Mouse (Mus musculus) embryonic facial prominence, embryonic 14.5 days (tissue): ENCODE measurements at regions not wholly inside any gene's neighbourhood (a gene's known extent, or its start where the extent isn't known, plus 50 kb on each side); places are given as distances from the start of the nearest gene placed in this dataset.
A peak's percentile ranks its signal among the peaks of the same experiment; 100 is the strongest.

ENCODE experiments used
- ATAC-seq: fragments of 200-750 bp; cut with Nextera tagmentation; 2 replicates; pipeline ENCODE4 v1.8.0; 2017; ENCODE audit warnings: low read depth, moderate number of reproducible peaks, moderate TSS enrichment
- DNase-seq: peaks from one replicate; pipeline ENCODE4 v3.0.0-alpha.2; 2015; ENCODE audit warnings: low spot score
- H3K27ac ChIP-seq: fragments of 300-500 bp; sonication (generic); replicated peaks from 2 replicates; pipeline ENCODE4 v1.5.1; 2014; ENCODE audit warnings: low read depth, mild to moderate bottlenecking, low read length, moderate library complexity
- H3K27me3 ChIP-seq: fragments of 300-500 bp; sonication (generic); replicated peaks from 2 replicates; pipeline ENCODE4 v1.6.1; 2014; ENCODE audit warnings: low read length; ENCODE audit not compliant: control insufficient read depth, insufficient read depth
- H3K36me3 ChIP-seq: fragments of 300-500 bp; sonication (generic); 2 replicates; pipeline ENCODE4 v1.6.1; 2014; ENCODE audit warnings: low read length, mixed read lengths; ENCODE audit not compliant: control insufficient read depth, insufficient read depth
- H3K4me1 ChIP-seq: fragments of 300-500 bp; sonication (generic); 2 replicates; pipeline ENCODE4 v1.6.1; 2014; ENCODE audit warnings: antibody characterized with exemption, low read length; ENCODE audit not compliant: control insufficient read depth, insufficient read depth
- H3K4me2 ChIP-seq: fragments of 300-500 bp; sonication (generic); 2 replicates; pipeline ENCODE4 v1.6.1; 2014; ENCODE audit warnings: low read depth, mild to moderate bottlenecking, low read length, moderate library complexity, mixed read lengths
- H3K4me3 ChIP-seq: fragments of 300-500 bp; sonication (generic); 2 replicates; pipeline ENCODE4 v1.5.1; 2014; ENCODE audit warnings: low read depth, mild to moderate bottlenecking, low read length
- H3K9ac ChIP-seq: fragments of 300-500 bp; sonication (generic); 2 replicates; pipeline ENCODE4 v1.6.1; 2014; ENCODE audit warnings: low read depth, mild to moderate bottlenecking, low read length, moderate library complexity, mixed read lengths
- H3K9me3 ChIP-seq: fragments of 300-500 bp; sonication (generic); 2 replicates; pipeline ENCODE4 v1.6.1; 2016; ENCODE audit warnings: low read length; ENCODE audit not compliant: control insufficient read depth
- WGBS: fragments of 180-500 bp; shearing (Covaris S2); extraction: QIAGEN DNeasy Blood & Tissue Kit; methylation state at CpG from one replicate; pipeline ENCODE4 v1.1.7; 2014; 5-methylcytosine and 5-hydroxymethylcytosine counted together

DNA sequence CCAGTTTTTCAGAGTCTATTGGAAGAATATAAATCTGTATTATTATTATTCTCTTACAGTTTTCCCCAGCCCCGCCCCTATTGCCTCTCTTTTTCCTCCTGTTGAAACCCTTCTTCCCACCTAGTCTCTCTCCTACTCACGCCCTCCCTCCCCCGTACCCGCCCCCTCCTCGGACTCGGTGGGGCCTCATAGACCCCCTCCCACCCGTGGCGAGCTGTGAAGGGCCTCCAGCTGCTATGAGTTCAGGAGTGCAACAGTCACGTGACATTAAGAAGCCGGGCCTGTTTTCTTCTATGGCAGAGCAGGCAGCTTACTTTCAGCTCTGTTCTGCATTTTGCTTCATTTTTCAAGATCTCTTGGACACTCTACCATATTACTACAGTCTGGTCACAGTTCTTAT, 139.8 kb downstream of the Icos start:
- Histone ChIP-seq H3K9me3 (no peaks in the 10 kb centered on the region), H3K9ac (no peak overlapping the region), H3K4me2 (no peak overlapping the region), H3K36me3 (no peaks in the 10 kb centered on the region), H3K27ac (no peak overlapping the region), H3K27me3 (no peaks in the 10 kb centered on the region), H3K4me1 (no peaks in the 10 kb centered on the region), H3K4me3 (no peak overlapping the region)
- DNase-seq (no peak), ATAC-seq (no peak)
- 32% methylated on average over 10 of the region's 10 CpGs for WGBS

DNA sequence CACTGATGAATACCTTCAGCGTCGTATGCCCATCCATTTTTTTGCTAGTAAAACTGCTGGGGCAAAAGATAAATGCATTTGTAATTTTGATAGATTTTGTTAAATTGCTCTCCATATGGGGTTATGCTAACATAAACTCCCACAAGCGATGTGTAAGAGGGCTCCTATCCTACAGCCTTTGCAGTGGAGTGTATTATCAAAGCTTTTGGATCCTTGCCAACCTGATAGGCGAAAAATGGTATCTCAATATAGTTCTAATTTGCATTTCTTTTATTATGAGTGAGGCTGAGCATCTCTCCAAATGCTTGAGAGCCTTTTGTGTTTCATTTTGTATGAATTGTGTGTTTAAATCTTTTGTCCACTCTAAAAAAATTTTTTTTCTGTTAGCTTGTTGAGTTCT, 140.3 kb downstream of the Icos start:
- no peak for DNase-seq
- no peaks in the 10 kb centered on the region for H3K27me3 ChIP-seq
- 74% methylated on average over 4 of the region's 4 CpGs for WGBS

DNA sequence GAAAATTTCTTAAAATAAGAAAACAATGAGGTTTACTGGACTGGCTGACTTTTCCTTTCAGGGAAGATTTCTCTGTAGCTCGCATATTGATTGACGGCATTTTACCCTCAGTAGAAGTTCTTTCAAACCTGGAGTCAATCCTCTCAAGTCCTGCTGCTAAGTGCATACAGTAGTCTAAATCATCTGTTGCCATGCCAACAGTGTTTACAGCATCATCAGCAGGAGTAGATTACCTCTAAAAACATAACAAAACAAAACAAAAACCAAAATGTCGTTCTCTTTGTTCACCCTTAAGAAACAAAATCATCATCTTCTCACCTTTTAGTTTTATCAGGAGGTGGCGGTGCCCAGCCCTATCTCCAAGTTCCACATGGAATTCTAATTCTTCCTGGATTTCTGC, 143.8 kb downstream of the Icos start:
- 67% methylated on average over 4 of the region's 4 CpGs for WGBS

More for the DNA sequence above, 140.3 kb downstream of the Icos start:
- Histone ChIP-seq H3K9ac (no peak overlapping the region), H3K4me1 (no peaks in the 10 kb centered on the region), H3K4me3 (no peak overlapping the region), H3K36me3 (no peaks in the 10 kb centered on the region), H3K9me3 (no peaks in the 10 kb centered on the region), H3K27ac (no peak overlapping the region), H3K4me2 (no peak overlapping the region)
- no peak for ATAC-seq

DNA sequence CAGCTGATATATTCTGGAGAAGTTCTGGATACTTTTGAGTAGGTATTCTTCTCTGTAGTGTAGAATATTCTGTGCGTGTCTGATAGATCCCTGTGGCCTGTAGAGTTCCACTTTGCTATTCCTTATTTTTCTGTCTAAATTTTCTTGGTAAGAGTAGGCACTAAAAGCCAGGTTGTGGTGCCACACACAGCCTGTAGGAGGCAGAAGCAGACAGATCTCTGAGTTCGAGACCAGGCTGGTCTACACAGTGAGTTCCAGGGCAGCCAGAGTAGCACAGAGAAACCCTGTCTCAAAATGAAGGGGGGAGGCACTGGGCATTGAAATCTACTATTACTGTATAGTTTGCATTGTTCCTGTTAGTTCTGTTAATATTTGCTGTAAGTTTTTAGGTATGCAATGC, 147.4 kb downstream of the Icos start:
- Histone ChIP-seq H3K4me1 (no peaks in the 10 kb centered on the region), H3K9me3 (no peaks in the 10 kb centered on the region), H3K9ac (no peak overlapping the region), H3K27me3 (no peaks in the 10 kb centered on the region), H3K4me3 (no peak overlapping the region), H3K4me2 (no peak overlapping the region), H3K36me3 (no peaks in the 10 kb centered on the region), H3K27ac (no peak overlapping the region)
- no peak for ATAC-seq
- WGBS = 86% methylated on average over 2 of the region's 2 CpGs
- DNase-seq = no peak

More for the DNA sequence above, 143.8 kb downstream of the Icos start:
- ATAC-seq (no peak), DNase-seq (no peak)
- H3K36me3 ChIP-seq = no peaks in the 10 kb centered on the region
- no peaks in the 10 kb centered on the region for H3K9me3 ChIP-seq
- H3K27ac ChIP-seq = no peak overlapping the region
- no peak overlapping the region for H3K4me3 ChIP-seq
- no peak overlapping the region for H3K9ac ChIP-seq
- H3K4me2 ChIP-seq = no peak overlapping the region
- H3K27me3 ChIP-seq = no peaks in the 10 kb centered on the region
- no peaks in the 10 kb centered on the region for H3K4me1 ChIP-seq

DNA sequence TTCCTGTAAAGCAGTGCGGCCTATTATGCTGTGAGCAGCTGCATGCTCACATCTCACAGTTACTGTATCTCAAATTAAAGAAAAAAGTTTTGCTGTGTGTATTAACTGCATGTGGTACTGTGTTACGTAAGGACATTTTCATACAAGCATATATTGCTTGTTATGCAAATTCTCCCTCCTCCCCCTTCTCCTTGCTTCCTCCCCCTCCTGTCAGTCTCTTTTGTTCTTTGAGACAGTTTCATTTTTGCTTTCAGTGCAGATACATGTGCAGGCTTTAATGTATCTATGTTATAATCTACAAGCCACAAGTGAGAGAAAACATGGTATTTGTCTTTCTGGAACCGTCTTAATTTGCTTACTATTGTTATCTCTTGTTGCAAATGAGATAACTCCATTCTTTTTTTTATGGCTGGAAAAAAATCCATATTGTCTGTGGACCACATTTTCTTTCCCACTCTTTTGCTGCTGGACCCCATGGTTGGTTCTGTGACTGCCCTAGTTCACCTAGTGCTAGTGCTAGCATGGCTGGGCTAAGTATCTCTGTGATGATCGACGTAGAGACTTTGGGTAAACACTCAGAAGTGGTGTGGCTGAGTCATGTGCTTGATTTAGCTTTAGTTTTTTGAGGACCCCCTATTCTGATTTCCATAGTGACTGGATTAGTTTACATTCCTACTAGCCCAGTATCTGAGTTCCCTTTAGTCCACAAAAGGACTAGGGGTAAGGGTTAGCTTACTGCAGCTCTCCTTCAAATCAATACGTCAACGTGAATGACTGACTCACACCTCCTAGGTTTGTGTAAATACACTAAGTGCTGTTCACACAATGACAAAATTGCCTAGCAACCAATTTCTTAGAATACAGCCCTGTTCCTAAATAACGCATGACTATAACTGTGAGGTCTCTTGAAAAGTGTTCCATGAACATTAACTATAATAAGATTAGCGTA, 158.1 kb downstream of the Icos start:
- Histone ChIP-seq H3K4me3 (no peak overlapping the region), H3K4me1 (peaks cover 17% of the 10 kb centered on the region), H3K9me3 (no peaks in the 10 kb centered on the region), H3K4me2 (no peak overlapping the region), H3K9ac (no peak overlapping the region), H3K27me3 (no peaks in the 10 kb centered on the region), H3K27ac (no peak overlapping the region), H3K36me3 (no peaks in the 10 kb centered on the region)
- 81% methylated on average over 9 of the region's 9 CpGs for WGBS
- DNase-seq = no peak
- no peak for ATAC-seq

DNA sequence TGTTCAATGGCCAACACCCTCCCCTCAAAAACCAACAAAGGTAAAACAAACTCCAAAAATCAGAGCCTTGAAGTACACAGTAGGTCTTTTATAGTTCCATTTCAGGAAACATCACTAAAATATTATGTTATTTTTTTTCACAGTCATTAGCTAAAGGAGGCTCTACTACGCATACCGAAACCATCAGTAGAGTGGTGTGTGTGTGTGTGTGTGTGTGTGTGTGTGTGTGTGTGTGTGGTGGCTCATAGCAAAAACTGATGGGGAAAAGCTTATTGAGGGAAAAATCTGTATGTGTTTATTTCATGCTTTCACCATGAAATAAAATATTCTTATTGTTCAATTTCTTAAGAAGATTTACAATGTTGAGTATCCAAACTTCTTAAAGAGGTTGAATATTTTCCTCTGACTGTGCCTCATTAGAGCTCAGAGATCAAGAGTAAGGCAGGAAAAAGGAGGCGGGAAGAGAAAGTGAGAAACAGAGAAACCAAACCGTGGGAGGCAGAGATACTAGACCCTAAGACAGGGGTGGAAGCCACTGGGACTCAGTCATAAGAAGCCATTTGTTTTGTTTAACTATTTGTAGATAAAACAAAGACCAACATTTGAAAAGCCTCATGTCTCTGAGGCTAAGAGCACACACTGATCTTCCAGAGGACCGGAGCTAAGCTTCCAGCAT, 159.6 kb downstream of the Icos start:
- ATAC-seq = no peak
- H3K27ac ChIP-seq = no peak overlapping the region
- DNase-seq = no peak
- H3K27me3 ChIP-seq = no peaks in the 10 kb centered on the region
- H3K4me1 ChIP-seq = peaks cover 30% of the 10 kb centered on the region
- no peaks in the 10 kb centered on the region for H3K36me3 ChIP-seq
- H3K9ac ChIP-seq = no peak overlapping the region
- no peaks in the 10 kb centered on the region for H3K9me3 ChIP-seq
- no peak overlapping the region for H3K4me2 ChIP-seq
- whole genome bisulfite sequencing = 60% methylated on average over 5 of the region's 5 CpGs
- H3K4me3 ChIP-seq = no peak overlapping the region

DNA sequence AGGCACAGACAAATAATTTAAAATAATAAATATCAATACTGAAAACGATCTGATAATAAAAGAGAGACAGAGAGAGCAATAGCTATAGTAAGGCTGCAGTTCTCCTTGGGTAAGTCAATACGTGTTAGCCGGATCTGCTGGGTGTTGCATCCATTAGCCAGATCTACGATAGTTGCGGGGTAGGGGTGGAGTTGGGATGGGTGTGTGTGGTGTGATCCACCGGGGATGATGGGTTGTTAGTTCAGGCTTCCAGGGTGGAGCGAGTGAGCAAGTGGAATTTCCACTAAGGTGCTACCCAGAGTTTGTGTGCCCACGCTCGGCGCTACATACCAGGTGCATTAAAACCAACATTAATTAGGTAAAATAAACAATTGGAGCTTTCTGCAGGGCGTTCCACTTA, 160.2 kb downstream of the Icos start:
- no peak overlapping the region for H3K27ac ChIP-seq

DNA sequence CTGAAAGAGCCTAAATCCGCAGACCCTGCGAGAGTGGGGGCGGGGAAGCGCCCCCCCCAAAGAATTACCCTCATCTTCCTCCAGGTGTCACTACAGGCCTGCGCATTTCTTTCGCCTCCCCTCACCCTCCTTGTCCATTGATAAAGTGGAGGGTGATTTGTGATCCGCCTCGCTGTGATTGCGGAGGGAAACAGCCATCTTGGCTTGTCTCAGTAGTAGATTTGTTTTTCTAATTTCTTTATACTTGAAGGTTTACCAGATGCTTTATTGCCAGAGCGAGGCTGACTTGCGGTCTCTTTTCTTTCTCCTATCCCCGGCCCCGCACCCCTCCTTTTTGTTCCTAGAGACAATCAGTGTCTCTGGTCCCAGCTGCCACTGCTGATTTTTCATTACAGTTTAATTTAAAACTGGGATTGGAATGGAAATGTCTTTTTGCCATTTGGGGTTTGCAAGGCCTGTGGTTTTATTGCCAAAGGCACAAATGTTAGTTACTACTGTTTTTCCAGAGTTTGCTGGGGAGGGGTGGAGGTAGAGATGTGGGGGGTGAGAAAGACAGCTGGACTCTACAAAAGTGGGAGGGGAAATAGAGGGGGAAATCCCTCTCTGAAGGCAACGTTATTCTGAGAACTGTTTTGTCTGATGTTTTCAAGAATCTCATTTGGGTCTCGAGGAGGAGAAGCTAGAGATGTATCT, 161.7 kb downstream of the Icos start:
- Histone ChIP-seq H3K4me2 (peak overlapping the region; percentile 50), H3K27me3 (no peaks in the 10 kb centered on the region; the same call in 1 of the 2 replicates), H3K27ac (peak overlapping the region; percentile 49; the same call in 1 of the 2 replicates), H3K9ac (no peak overlapping the region), H3K4me1 (peaks cover 45% of the 10 kb centered on the region), H3K9me3 (no peaks in the 10 kb centered on the region), H3K36me3 (no peaks in the 10 kb centered on the region), H3K4me3 (peak overlapping the region; percentile 23)
- DNase-seq (peak; percentile 84), ATAC-seq (peak; percentile 53; the same call in 1 of the 2 replicates)
- 6% methylated on average over 15 of the region's 15 CpGs for WGBS

More for the DNA sequence above, 160.2 kb downstream of the Icos start:
- Histone ChIP-seq H3K9ac (no peak overlapping the region), H3K4me3 (no peak overlapping the region), H3K27me3 (no peaks in the 10 kb centered on the region), H3K4me1 (peaks cover 36% of the 10 kb centered on the region), H3K36me3 (no peaks in the 10 kb centered on the region), H3K4me2 (no peak overlapping the region), H3K9me3 (no peaks in the 10 kb centered on the region)
- ATAC-seq (no peak), DNase-seq (no peak)
- WGBS = 69% methylated on average over 11 of the region's 11 CpGs
